Mouse (Mus musculus): Measurements from ENCODE around the gene Khdrbs1. TPM values are rescaled to one million over a fixed set of nuclear protein-coding genes. Genes with fewer than 3 reads are reported as not detected.
"Not testable (repeated sequence)": the region's sequence is repeated elsewhere in the genome, so short reads cannot be mapped to it uniquely, and the experiment has no call there.

The Khdrbs1 gene
- polyA plus RNA-seq, 1 experiment from 2014 or later = 168 TPM

DNA sequence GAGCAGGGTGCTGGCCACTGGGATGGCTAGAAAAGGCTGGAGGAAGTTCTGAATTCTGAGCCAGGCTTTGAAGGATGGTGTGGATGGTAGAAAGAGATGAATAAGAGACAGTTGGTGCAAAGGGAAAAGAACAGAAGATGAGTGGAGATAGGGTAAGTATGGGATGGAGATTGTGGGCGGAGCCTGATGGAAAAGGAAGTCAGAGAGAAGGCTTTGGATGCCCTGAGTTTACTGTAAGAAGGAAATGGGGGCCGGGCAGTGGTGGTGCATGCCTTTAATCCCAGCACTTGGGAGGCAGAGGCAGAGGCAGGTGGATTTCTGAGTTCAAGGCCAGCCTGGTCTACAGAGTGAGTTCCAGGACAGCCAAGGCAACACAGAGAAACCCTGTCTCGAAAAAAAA lies 26.6 kb upstream of the Khdrbs1 start:
- Histone ChIP-seq H3K27me3 (ENCODE audit: insufficient read depth, poor library complexity, severe bottlenecking) (peaks cover 28% of the 10 kb centered on the region), H3K4me1 (replicated peaks) (peaks cover 16% of the 10 kb centered on the region)
- H3K9me3 ChIP-seq; H3K36me3 ChIP-seq; DNase-seq (ENCODE audit: low spot score); H3K4me3 ChIP-seq; H3K27ac ChIP-seq: not testable (repeated sequence)
- 75% methylated on average over 3 of the region's 3 CpGs for WGBS

DNA sequence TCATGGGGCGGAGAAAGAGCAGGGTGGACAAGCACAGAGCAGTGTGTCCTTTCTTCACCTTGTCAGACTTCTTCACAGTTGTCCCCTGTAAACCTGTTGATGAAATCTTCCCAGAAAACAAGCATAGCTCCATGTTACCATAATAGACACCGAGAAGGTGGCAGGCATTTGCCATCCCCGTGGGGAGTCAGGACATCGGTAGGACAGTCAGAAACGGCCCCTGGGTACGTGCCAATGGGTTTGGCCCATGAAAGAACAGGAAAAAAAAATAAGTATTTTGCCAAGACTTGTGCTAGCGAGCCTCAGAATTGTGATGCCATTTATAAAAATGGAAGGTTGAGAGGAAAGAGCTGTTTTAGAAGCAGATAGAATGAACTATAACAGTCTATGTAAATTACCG lies 25.7 kb upstream of the Khdrbs1 start:
- no peak for DNase-seq (ENCODE audit: low spot score)
- no peak overlapping the region for H3K4me3 ChIP-seq
- H3K27me3 ChIP-seq (ENCODE audit: insufficient read depth, poor library complexity, severe bottlenecking) = peaks cover 23% of the 10 kb centered on the region
- no peaks in the 10 kb centered on the region for H3K9me3 ChIP-seq
- peaks cover 16% of the 10 kb centered on the region for H3K4me1 ChIP-seq (replicated peaks)
- 91% methylated on average over 8 of the region's 8 CpGs for WGBS
- H3K27ac ChIP-seq = no peak overlapping the region
- H3K36me3 ChIP-seq = no peaks in the 10 kb centered on the region

DNA sequence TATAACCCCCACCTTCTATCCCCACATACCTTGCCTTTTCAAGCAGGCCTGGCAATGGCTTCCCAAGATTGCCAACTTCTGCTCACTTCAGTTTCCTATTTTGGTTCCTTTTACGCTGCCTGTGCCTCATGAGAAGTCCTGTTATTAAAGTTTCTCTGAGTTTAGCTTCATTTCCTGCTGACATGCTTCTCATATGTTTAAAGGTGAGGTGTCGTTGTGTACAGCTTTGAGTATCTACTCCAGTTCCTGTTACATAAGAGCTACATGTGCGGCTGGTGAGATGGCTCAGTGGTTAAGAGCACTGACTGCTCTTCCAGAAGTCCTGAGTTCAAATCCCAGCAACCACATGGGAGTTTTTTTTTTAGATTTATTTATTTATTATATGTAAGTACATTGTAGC lies 23.2 kb upstream of the Khdrbs1 start:
- Histone ChIP-seq H3K27ac (no peak overlapping the region), H3K27me3 (ENCODE audit: insufficient read depth, poor library complexity, severe bottlenecking) (no peaks in the 10 kb centered on the region), H3K36me3 (no peaks in the 10 kb centered on the region), H3K9me3 (no peaks in the 10 kb centered on the region), H3K4me1 (replicated peaks) (no peaks in the 10 kb centered on the region), H3K4me3 (no peak overlapping the region)
- DNase-seq (ENCODE audit: low spot score) = no peak
- WGBS = 93% methylated on average over 3 of the region's 3 CpGs

GRCm38 (mm10) chr4:129762496-129762895 lies 20.4 kb upstream of the Khdrbs1 start:
- H3K27me3 ChIP-seq (ENCODE audit: insufficient read depth, poor library complexity, severe bottlenecking); H3K4me3 ChIP-seq; H3K9me3 ChIP-seq; DNase-seq (ENCODE audit: low spot score); H3K4me1 ChIP-seq (replicated peaks); H3K36me3 ChIP-seq; H3K27ac ChIP-seq: not testable (repeated sequence)
- 78% methylated on average over 1 of the region's 1 CpGs for WGBS

GRCm38 (mm10) chr4:129761606-129762005 lies 19.5 kb upstream of the Khdrbs1 start:
- Histone ChIP-seq H3K27me3 (ENCODE audit: insufficient read depth, poor library complexity, severe bottlenecking) (no peaks in the 10 kb centered on the region), H3K36me3 (no peaks in the 10 kb centered on the region), H3K4me3 (no peak overlapping the region), H3K4me1 (replicated peaks) (no peaks in the 10 kb centered on the region), H3K27ac (no peak overlapping the region), H3K9me3 (no peaks in the 10 kb centered on the region)
- WGBS = 92% methylated on average over 12 of the region's 12 CpGs
- DNase-seq (ENCODE audit: low spot score) = no peak

- WGBS = 70% methylated on average over 1 of the region's 1 CpGs
- Histone ChIP-seq H3K9me3 (no peaks in the 10 kb centered on the region), H3K4me3 (no peak overlapping the region), H3K27me3 (ENCODE audit: insufficient read depth, poor library complexity, severe bottlenecking) (no peaks in the 10 kb centered on the region), H3K36me3 (no peaks in the 10 kb centered on the region), H3K4me1 (replicated peaks) (peaks cover 9% of the 10 kb centered on the region), H3K27ac (no peak overlapping the region)
- DNase-seq (ENCODE audit: low spot score) = no peak
Observed at GRCm38 (mm10) chr4:129755455-129755854, 13.4 kb upstream of the Khdrbs1 start.

DNA sequence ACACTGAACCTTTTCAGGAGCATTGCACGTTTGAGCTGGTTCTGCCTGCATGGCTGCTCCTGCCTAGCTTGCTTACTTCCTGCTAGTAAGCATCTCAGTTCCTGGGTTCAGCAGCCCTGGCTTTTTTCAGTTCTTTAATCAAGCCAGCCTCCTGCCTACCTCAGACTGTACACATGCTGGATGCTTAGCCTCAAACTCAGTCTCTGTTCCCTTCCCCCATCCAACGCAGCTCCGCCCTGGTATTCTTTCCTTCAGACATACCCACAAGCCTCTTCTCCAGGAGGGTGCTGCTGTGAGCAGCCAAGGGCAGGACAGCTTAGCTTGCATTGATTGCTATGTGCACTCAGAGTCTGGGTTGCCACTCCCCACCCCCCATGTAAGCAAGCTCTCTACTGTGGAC lies 12.6 kb upstream of the Khdrbs1 start:
- WGBS = 55% methylated on average over 3 of the region's 3 CpGs
- no peak for DNase-seq (ENCODE audit: low spot score)
- H3K27me3 ChIP-seq (ENCODE audit: insufficient read depth, poor library complexity, severe bottlenecking) = no peaks in the 10 kb centered on the region
- H3K36me3 ChIP-seq = no peaks in the 10 kb centered on the region
- no peaks in the 10 kb centered on the region for H3K9me3 ChIP-seq
- no peak overlapping the region for H3K27ac ChIP-seq
- peaks cover 13% of the 10 kb centered on the region for H3K4me1 ChIP-seq (replicated peaks)
- H3K4me3 ChIP-seq = no peak overlapping the region

- DNase-seq (ENCODE audit: low spot score) = no peak
- no peak overlapping the region for H3K4me3 ChIP-seq
- H3K36me3 ChIP-seq = no peaks in the 10 kb centered on the region
- WGBS = 12% methylated on average over 5 of the region's 5 CpGs
- no peaks in the 10 kb centered on the region for H3K9me3 ChIP-seq
- no peak overlapping the region for H3K27ac ChIP-seq
- peaks cover 17% of the 10 kb centered on the region for H3K4me1 ChIP-seq (replicated peaks)
- no peaks in the 10 kb centered on the region for H3K27me3 ChIP-seq (ENCODE audit: insufficient read depth, poor library complexity, severe bottlenecking)
Observed at GRCm38 (mm10) chr4:129750430-129750829, 8.3 kb upstream of the Khdrbs1 start.

- 79% methylated on average over 3 of the region's 3 CpGs for WGBS
- no peak for DNase-seq (ENCODE audit: low spot score)
- H3K4me3 ChIP-seq = no peak overlapping the region
Observed at GRCm38 (mm10) chr4:129746591-129746990, 4.5 kb upstream of the Khdrbs1 start.

GRCm38 (mm10) chr4:129746106-129746505 lies 4.0 kb upstream of the Khdrbs1 start:
- no peaks in the 10 kb centered on the region for H3K27me3 ChIP-seq (ENCODE audit: insufficient read depth, poor library complexity, severe bottlenecking)
- H3K4me1 ChIP-seq (replicated peaks) = peaks cover 29% of the 10 kb centered on the region
- H3K36me3 ChIP-seq = no peaks in the 10 kb centered on the region
- no peak overlapping the region for H3K4me3 ChIP-seq
- H3K27ac ChIP-seq = no peak overlapping the region
- WGBS = 59% methylated on average over 1 of the region's 1 CpGs
- no peaks in the 10 kb centered on the region for H3K9me3 ChIP-seq
- DNase-seq (ENCODE audit: low spot score) = no peak

More at GRCm38 (mm10) chr4:129746591-129746990, 4.5 kb upstream of the Khdrbs1 start:
- Histone ChIP-seq H3K9me3 (no peaks in the 10 kb centered on the region), H3K27ac (no peak overlapping the region), H3K4me1 (replicated peaks) (peaks cover 29% of the 10 kb centered on the region), H3K27me3 (ENCODE audit: insufficient read depth, poor library complexity, severe bottlenecking) (no peaks in the 10 kb centered on the region), H3K36me3 (no peaks in the 10 kb centered on the region)

DNA sequence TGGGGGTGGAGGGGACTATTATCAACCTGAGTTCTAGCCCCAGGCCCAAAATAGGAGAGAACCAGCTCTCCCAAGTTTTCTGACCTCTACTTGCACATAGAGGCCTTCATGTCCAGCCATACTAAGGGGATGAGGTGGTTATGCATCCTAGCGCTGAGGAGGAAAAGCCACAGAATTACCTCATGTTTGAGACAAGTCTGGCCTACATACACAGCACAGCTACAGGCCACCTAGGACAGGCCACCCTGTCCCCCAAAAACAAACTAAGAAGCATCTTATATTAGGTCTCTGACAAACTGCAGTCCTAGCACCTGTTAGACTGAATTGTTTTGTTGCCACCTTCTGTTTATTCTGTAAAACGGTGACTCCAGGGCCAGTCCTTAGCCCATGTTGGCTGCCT lies 1.4 kb upstream of the Khdrbs1 start:
- Histone ChIP-seq H3K4me1 (replicated peaks) (peaks cover 30% of the 10 kb centered on the region), H3K27me3 (ENCODE audit: insufficient read depth, poor library complexity, severe bottlenecking) (no peaks in the 10 kb centered on the region), H3K9me3 (no peaks in the 10 kb centered on the region), H3K27ac (peak overlapping the region; percentile 100), H3K36me3 (peaks cover 16% of the 10 kb centered on the region; the same call in 1 of the 2 replicates), H3K4me3 (peak overlapping the region; percentile 97)
- 59% methylated on average over 2 of the region's 2 CpGs for WGBS
- peak; percentile 14 for DNase-seq (ENCODE audit: low spot score)

- no peaks in the 10 kb centered on the region for H3K9me3 ChIP-seq
- H3K27ac ChIP-seq = peak overlapping the region; percentile 100
- peaks cover 30% of the 10 kb centered on the region for H3K4me1 ChIP-seq (replicated peaks)
- no peak for DNase-seq (ENCODE audit: low spot score)
- H3K27me3 ChIP-seq (ENCODE audit: insufficient read depth, poor library complexity, severe bottlenecking) = no peaks in the 10 kb centered on the region
- peak overlapping the region; percentile 97 for H3K4me3 ChIP-seq
- 7% methylated on average over 7 of the region's 7 CpGs for WGBS
- peaks cover 20% of the 10 kb centered on the region for H3K36me3 ChIP-seq
Observed at GRCm38 (mm10) chr4:129743010-129743390, 897 bp upstream of the Khdrbs1 start.

- Histone ChIP-seq H3K4me3 (peak overlapping the region; percentile 97), H3K4me1 (replicated peaks) (peaks cover 36% of the 10 kb centered on the region), H3K27me3 (ENCODE audit: insufficient read depth, poor library complexity, severe bottlenecking) (no peaks in the 10 kb centered on the region), H3K36me3 (peaks cover 28% of the 10 kb centered on the region), H3K9me3 (no peaks in the 10 kb centered on the region), H3K27ac (peak overlapping the region; percentile 100)
- under 1% methylated on average over 34 of the region's 34 CpGs for WGBS
- no peak for DNase-seq (ENCODE audit: low spot score)
Observed at GRCm38 (mm10) chr4:129741974-129742231, 200 bp downstream of the Khdrbs1 start.

DNA sequence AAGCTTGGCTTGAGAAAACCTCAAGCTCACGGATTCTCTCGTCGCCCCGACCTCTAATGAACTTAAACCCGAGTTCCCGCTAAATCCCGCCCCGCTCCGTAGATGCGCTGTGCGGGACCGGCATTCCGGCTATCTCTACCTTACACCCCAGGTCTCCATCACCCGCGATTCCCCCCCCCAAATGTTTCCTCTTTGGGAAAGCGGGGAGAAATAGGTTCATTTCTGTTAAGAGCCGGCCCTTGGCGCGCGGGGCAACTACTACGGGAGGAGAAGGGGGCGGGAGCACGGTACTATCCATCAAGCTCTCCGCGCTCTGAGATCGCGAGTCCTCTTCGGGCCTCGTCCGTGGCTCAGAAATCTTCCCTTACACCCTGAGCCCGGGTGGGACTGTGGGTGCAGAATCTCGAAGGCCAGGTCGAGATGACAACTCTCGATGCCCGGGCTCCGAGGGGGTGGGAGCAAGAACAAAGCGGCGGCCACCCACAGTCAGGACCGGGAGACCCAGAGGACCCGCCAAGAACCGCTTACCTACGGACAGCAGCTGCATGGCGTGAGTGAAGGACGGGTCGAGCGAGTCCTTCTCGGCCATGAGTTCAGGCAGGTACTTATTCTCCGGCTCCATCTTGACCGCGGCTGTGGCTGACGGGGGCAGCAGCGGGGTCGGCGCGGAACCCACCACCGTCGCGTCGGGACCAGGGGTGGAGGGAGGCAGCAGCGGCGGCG lies 691 bp downstream of the Khdrbs1 start:
- under 1% methylated on average over 62 of the region's 62 CpGs for WGBS

More for the DNA sequence above, 691 bp downstream of the Khdrbs1 start:
- peak; percentile 59 for DNase-seq (ENCODE audit: low spot score)
- Histone ChIP-seq H3K27ac (peak overlapping the region; percentile 100), H3K9me3 (no peaks in the 10 kb centered on the region), H3K27me3 (ENCODE audit: insufficient read depth, poor library complexity, severe bottlenecking) (no peaks in the 10 kb centered on the region), H3K4me3 (peak overlapping the region; percentile 97), H3K4me1 (replicated peaks) (peaks cover 36% of the 10 kb centered on the region), H3K36me3 (peaks cover 32% of the 10 kb centered on the region)
